Mouse (Mus musculus): ENCODE measurements around the gene Suds3. TPM values are rescaled to one million over a fixed set of nuclear protein-coding genes. Genes with fewer than 3 reads are reported as not detected.

Gene Suds3
- polyA plus RNA-seq, 1 experiment from 2014 or later, result 20.9 TPM

GRCm38 (mm10) chr5:117109522-117109921 lies 6.4 kb downstream of the Suds3 start:
- Histone ChIP-seq H3K4me3 (ENCODE audit: low read length) (no peak overlapping the region), H3K4me2 (ENCODE audit: low read depth, low read length) (no peak overlapping the region), H3K27ac (ENCODE audit: low read length) (no peak overlapping the region), H3K4me1 (ENCODE audit: control insufficient read depth, insufficient read depth, low read length) (no peaks in the 10 kb centered on the region), H3K9ac (ENCODE audit: low read depth, low read length) (no peak overlapping the region), H3K9me3 (ENCODE audit: control insufficient read depth, low read length) (peaks cover 4% of the 10 kb centered on the region), H3K36me3 (ENCODE audit: control insufficient read depth, insufficient read depth, low read length) (peaks cover 21% of the 10 kb centered on the region), H3K27me3 (replicated peaks; ENCODE audit: control insufficient read depth, insufficient read depth, low read length) (no peaks in the 10 kb centered on the region)
- WGBS, result 90% methylated on average over 8 of the region's 8 CpGs
- no peak for ATAC-seq

- H3K9ac ChIP-seq (ENCODE audit: low read depth, low read length), result no peak overlapping the region
- no peaks in the 10 kb centered on the region for H3K27me3 ChIP-seq (replicated peaks; ENCODE audit: control insufficient read depth, insufficient read depth, low read length)
- H3K4me2 ChIP-seq (ENCODE audit: low read depth, low read length), result no peak overlapping the region
- H3K36me3 ChIP-seq (ENCODE audit: control insufficient read depth, insufficient read depth, low read length), result peaks cover 21% of the 10 kb centered on the region
- WGBS, result 96% methylated on average over 13 of the region's 13 CpGs
- H3K9me3 ChIP-seq (ENCODE audit: control insufficient read depth, low read length), result peaks cover 4% of the 10 kb centered on the region
- H3K27ac ChIP-seq (ENCODE audit: low read length), result no peak overlapping the region
- no peak for ATAC-seq
- H3K4me1 ChIP-seq (ENCODE audit: control insufficient read depth, insufficient read depth, low read length), result no peaks in the 10 kb centered on the region
- no peak overlapping the region for H3K4me3 ChIP-seq (ENCODE audit: low read length)
Measured at GRCm38 (mm10) chr5:117108731-117109130, 7.2 kb downstream of the Suds3 start.

- Histone ChIP-seq H3K4me3 (ENCODE audit: low read length) (no peak overlapping the region), H3K4me2 (ENCODE audit: low read depth, low read length) (no peak overlapping the region), H3K4me1 (ENCODE audit: control insufficient read depth, insufficient read depth, low read length) (no peaks in the 10 kb centered on the region), H3K27ac (ENCODE audit: low read length) (no peak overlapping the region), H3K27me3 (replicated peaks; ENCODE audit: control insufficient read depth, insufficient read depth, low read length) (no peaks in the 10 kb centered on the region), H3K9ac (ENCODE audit: low read depth, low read length) (no peak overlapping the region), H3K9me3 (ENCODE audit: control insufficient read depth, low read length) (peaks cover 1% of the 10 kb centered on the region), H3K36me3 (ENCODE audit: control insufficient read depth, insufficient read depth, low read length) (peaks cover 20% of the 10 kb centered on the region)
- no peak; the same call in 1 of the 2 replicates for ATAC-seq
- 94% methylated on average over 13 of the region's 13 CpGs for WGBS
Measured at GRCm38 (mm10) chr5:117108292-117108691, 7.6 kb downstream of the Suds3 start.

GRCm38 (mm10) chr5:117105761-117106160 lies 10.2 kb downstream of the Suds3 start:
- Histone ChIP-seq H3K27ac (ENCODE audit: low read length) (no peak overlapping the region), H3K4me1 (ENCODE audit: control insufficient read depth, insufficient read depth, low read length) (no peaks in the 10 kb centered on the region), H3K27me3 (replicated peaks; ENCODE audit: control insufficient read depth, insufficient read depth, low read length) (no peaks in the 10 kb centered on the region), H3K4me3 (ENCODE audit: low read length) (no peak overlapping the region), H3K4me2 (ENCODE audit: low read depth, low read length) (no peak overlapping the region), H3K36me3 (ENCODE audit: control insufficient read depth, insufficient read depth, low read length) (peaks cover 19% of the 10 kb centered on the region), H3K9ac (ENCODE audit: low read depth, low read length) (no peak overlapping the region), H3K9me3 (ENCODE audit: control insufficient read depth, low read length) (no peaks in the 10 kb centered on the region)
- no peak for ATAC-seq
- 85% methylated on average over 9 of the region's 9 CpGs for WGBS

- Histone ChIP-seq H3K36me3 (ENCODE audit: control insufficient read depth, insufficient read depth, low read length) (peaks cover 19% of the 10 kb centered on the region), H3K27ac (ENCODE audit: low read length) (no peak overlapping the region), H3K4me2 (ENCODE audit: low read depth, low read length) (no peak overlapping the region), H3K4me3 (ENCODE audit: low read length) (no peak overlapping the region), H3K9me3 (ENCODE audit: control insufficient read depth, low read length) (no peaks in the 10 kb centered on the region), H3K4me1 (ENCODE audit: control insufficient read depth, insufficient read depth, low read length) (no peaks in the 10 kb centered on the region), H3K27me3 (replicated peaks; ENCODE audit: control insufficient read depth, insufficient read depth, low read length) (no peaks in the 10 kb centered on the region), H3K9ac (ENCODE audit: low read depth, low read length) (no peak overlapping the region)
- 95% methylated on average over 12 of the region's 12 CpGs for WGBS
- no peak for ATAC-seq
Measured at GRCm38 (mm10) chr5:117104329-117104728, 11.6 kb downstream of the Suds3 start.

GRCm38 (mm10) chr5:117103194-117103929 lies 12.6 kb downstream of the Suds3 start:
- H3K27ac ChIP-seq (ENCODE audit: low read length), result no peak overlapping the region
- ATAC-seq, result no peak
- 91% methylated on average over 20 of the region's 20 CpGs for WGBS
- no peak overlapping the region for H3K4me2 ChIP-seq (ENCODE audit: low read depth, low read length)
- H3K36me3 ChIP-seq (ENCODE audit: control insufficient read depth, insufficient read depth, low read length), result peaks cover 15% of the 10 kb centered on the region
- no peak overlapping the region for H3K9ac ChIP-seq (ENCODE audit: low read depth, low read length)
- no peaks in the 10 kb centered on the region for H3K9me3 ChIP-seq (ENCODE audit: control insufficient read depth, low read length)
- no peaks in the 10 kb centered on the region for H3K4me1 ChIP-seq (ENCODE audit: control insufficient read depth, insufficient read depth, low read length)
- no peaks in the 10 kb centered on the region for H3K27me3 ChIP-seq (replicated peaks; ENCODE audit: control insufficient read depth, insufficient read depth, low read length)
- no peak overlapping the region for H3K4me3 ChIP-seq (ENCODE audit: low read length)

GRCm38 (mm10) chr5:117099742-117100141 lies 16.2 kb downstream of the Suds3 start:
- H3K27me3 ChIP-seq (replicated peaks; ENCODE audit: control insufficient read depth, insufficient read depth, low read length), result no peaks in the 10 kb centered on the region
- no peak for ATAC-seq
- no peak overlapping the region for H3K27ac ChIP-seq (ENCODE audit: low read length)
- WGBS, result 81% methylated on average over 11 of the region's 11 CpGs
- no peaks in the 10 kb centered on the region for H3K4me1 ChIP-seq (ENCODE audit: control insufficient read depth, insufficient read depth, low read length)
- H3K9me3 ChIP-seq (ENCODE audit: control insufficient read depth, low read length), result no peaks in the 10 kb centered on the region
- no peak overlapping the region for H3K4me2 ChIP-seq (ENCODE audit: low read depth, low read length)
- no peak overlapping the region for H3K9ac ChIP-seq (ENCODE audit: low read depth, low read length)
- peaks cover 7% of the 10 kb centered on the region for H3K36me3 ChIP-seq (ENCODE audit: control insufficient read depth, insufficient read depth, low read length)
- no peak overlapping the region for H3K4me3 ChIP-seq (ENCODE audit: low read length)

- Histone ChIP-seq H3K4me2 (ENCODE audit: low read depth, low read length) (no peak overlapping the region), H3K36me3 (ENCODE audit: control insufficient read depth, insufficient read depth, low read length) (peaks cover 12% of the 10 kb centered on the region), H3K9me3 (ENCODE audit: control insufficient read depth, low read length) (no peaks in the 10 kb centered on the region), H3K4me1 (ENCODE audit: control insufficient read depth, insufficient read depth, low read length) (no peaks in the 10 kb centered on the region), H3K9ac (ENCODE audit: low read depth, low read length) (no peak overlapping the region), H3K4me3 (ENCODE audit: low read length) (no peak overlapping the region), H3K27me3 (replicated peaks; ENCODE audit: control insufficient read depth, insufficient read depth, low read length) (no peaks in the 10 kb centered on the region), H3K27ac (ENCODE audit: low read length) (no peak overlapping the region)
- WGBS, result 83% methylated on average over 5 of the region's 5 CpGs
- no peak for ATAC-seq
Measured at GRCm38 (mm10) chr5:117099008-117099407, 16.9 kb downstream of the Suds3 start.

GRCm38 (mm10) chr5:117096716-117097115 lies 19.2 kb downstream of the Suds3 start:
- Histone ChIP-seq H3K4me1 (ENCODE audit: control insufficient read depth, insufficient read depth, low read length) (no peaks in the 10 kb centered on the region), H3K9ac (ENCODE audit: low read depth, low read length) (no peak overlapping the region)
- ATAC-seq, result no peak

GRCm38 (mm10) chr5:117094431-117094830 lies 21.5 kb downstream of the Suds3 start:
- Histone ChIP-seq H3K9ac (ENCODE audit: low read depth, low read length) (no peak overlapping the region), H3K9me3 (ENCODE audit: control insufficient read depth, low read length) (no peaks in the 10 kb centered on the region), H3K4me2 (ENCODE audit: low read depth, low read length) (no peak overlapping the region), H3K36me3 (ENCODE audit: control insufficient read depth, insufficient read depth, low read length) (peaks cover 27% of the 10 kb centered on the region), H3K27me3 (replicated peaks; ENCODE audit: control insufficient read depth, insufficient read depth, low read length) (no peaks in the 10 kb centered on the region), H3K4me3 (ENCODE audit: low read length) (no peak overlapping the region), H3K27ac (ENCODE audit: low read length) (no peak overlapping the region), H3K4me1 (ENCODE audit: control insufficient read depth, insufficient read depth, low read length) (peaks cover 2% of the 10 kb centered on the region; the same call in 1 of the 2 replicates)
- ATAC-seq, result no peak
- 48% methylated on average over 7 of the region's 7 CpGs for WGBS

More at GRCm38 (mm10) chr5:117096716-117097115, 19.2 kb downstream of the Suds3 start:
- Histone ChIP-seq H3K4me2 (ENCODE audit: low read depth, low read length) (no peak overlapping the region), H3K36me3 (ENCODE audit: control insufficient read depth, insufficient read depth, low read length) (peaks cover 24% of the 10 kb centered on the region), H3K4me3 (ENCODE audit: low read length) (no peak overlapping the region), H3K27ac (ENCODE audit: low read length) (no peak overlapping the region), H3K27me3 (replicated peaks; ENCODE audit: control insufficient read depth, insufficient read depth, low read length) (no peaks in the 10 kb centered on the region), H3K9me3 (ENCODE audit: control insufficient read depth, low read length) (no peaks in the 10 kb centered on the region)
- 45% methylated on average over 3 of the region's 3 CpGs for WGBS

All from intestine, embryonic 16.5 days (tissue).